Mouse (Mus musculus) left cerebral cortex, adult 2 months (tissue): ENCODE measurements at regions not wholly inside any gene's neighbourhood (a gene's known extent, or its start where the extent isn't known, plus 50 kb on each side); places are given as distances from the start of the nearest gene placed in this dataset.

Source experiments
- DNase-seq, 2 experiments: peaks; one replicate each; pipeline ENCODE4 v3.0.0; 2021 to 2022; ENCODE audit warnings: low spot score in 2 of 2, mixed read lengths in 1 of 2; ENCODE audit errors: extremely low spot score in 1 of 2
- H3K27ac ChIP-seq: fragments of 200-600 bp; 2 replicates; pipeline ENCODE4 v1.8.1; 2022
- H3K4me3 ChIP-seq: fragments of 200-600 bp; 2 replicates; pipeline ENCODE4 v1.8.1; 2022
- CTCF ChIP-seq: fragments of 200-600 bp; IDR thresholded peaks from 2 replicates; pipeline ENCODE4 v1.8.1; 2022; ENCODE audit warnings: antibody characterized with exemption, mild to moderate bottlenecking, moderate library complexity
- intact Hi-C: fragments of 180-260 bp; cut with DNase I; formaldehyde crosslinking; loops from one replicate; pipeline ENCODE4 v1.15.1; 2025

- intact Hi-C loops = loop anchor here (5.0 kb wide), 2 partner anchors 356 to 774 kb away; partner anchors contain the start of gene Id2
- DNase-seq = peak; percentile 41 to 42
- TF ChIP-seq CTCF = no peak
- peak overlapping the region; percentile 71 for H3K27ac ChIP-seq
- no peak overlapping the region for H3K4me3 ChIP-seq
Measured at GRCm38 (mm10) chr12:25871001-25871461, 544.0 kb downstream of the Rnf144a start.

DNA sequence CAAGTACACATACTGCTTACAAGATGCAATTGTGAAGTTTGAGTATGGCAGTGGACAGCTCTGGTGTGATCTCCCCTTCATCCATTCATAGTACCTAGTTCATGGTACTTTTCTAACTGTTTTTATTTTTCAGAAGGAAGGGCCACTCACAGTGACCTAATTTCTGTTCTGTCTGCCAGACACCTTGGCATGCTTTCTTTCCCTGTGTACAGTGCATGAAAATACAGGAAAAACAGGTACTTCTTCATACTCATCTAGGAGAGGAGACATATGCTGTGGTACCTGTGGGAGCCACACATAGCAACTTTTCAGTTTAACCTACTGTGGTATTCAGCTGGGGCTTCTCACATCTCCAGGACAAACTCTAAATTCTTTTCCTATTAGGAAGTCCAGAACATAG is 545.2 kb downstream of the Rnf144a start:
- Histone ChIP-seq H3K4me3 (no peak overlapping the region), H3K27ac (no peak overlapping the region; the same call in 1 of the 2 replicates)
- intact Hi-C loops = loop anchor here (5.0 to 10.0 kb wide), 3 partner anchors 205 to 773 kb away; partner anchors contain the start of gene Id2
- DNase-seq = no peak
- TF ChIP-seq CTCF = no peak

GRCm38 (mm10) chr12:25865063-25865462 is 550.0 kb downstream of the Rnf144a start:
- no peak for TF ChIP-seq CTCF
- no peak for DNase-seq
- Histone ChIP-seq H3K27ac (no peak overlapping the region), H3K4me3 (no peak overlapping the region)
- intact Hi-C loops = loop anchor here (10.0 kb wide), 1 partner anchor 210 kb away; no protein-coding TSS in a partner anchor

DNA sequence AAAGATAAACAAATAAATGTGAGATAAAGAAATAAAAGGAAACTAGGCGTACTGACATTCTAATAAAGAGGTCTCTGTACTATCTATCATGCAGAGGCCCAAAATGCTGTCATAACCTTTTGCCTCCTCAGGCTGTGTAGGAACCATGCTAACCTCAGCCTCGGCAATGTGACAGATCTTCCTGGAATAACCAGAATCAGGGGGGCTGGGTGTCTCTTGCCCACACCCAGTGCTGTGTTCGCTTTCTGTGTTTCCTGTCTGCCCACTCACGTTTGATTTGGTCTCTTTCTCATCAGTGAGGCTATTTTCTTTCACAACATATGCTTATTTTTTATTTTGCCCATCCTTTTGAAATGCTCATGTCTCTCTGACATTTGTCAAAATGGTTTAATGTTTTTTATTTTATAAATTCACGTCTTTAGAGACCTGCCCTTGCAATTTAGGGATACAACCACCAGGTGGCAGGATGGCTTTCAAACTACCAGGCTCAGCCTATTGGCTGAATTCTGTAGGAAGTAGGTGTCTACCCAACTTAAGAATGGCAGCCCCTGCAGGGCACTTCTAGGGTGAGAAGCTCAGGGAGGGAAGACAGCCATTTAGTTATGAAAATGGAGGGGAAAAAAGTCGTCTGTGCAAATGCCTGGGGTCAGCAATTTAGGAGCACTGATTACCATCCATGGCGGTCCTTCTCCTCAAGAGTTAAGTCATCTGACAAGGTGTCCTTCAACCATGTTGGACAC is 550.8 kb downstream of the Rnf144a start:
- Histone ChIP-seq H3K4me3 (no peak overlapping the region), H3K27ac (no peak overlapping the region)
- peak; percentile 73 for TF ChIP-seq CTCF
- intact Hi-C loops = loop anchor here (5.0 to 10.0 kb wide), 2 partner anchors 211 to 413 kb away; no protein-coding TSS in a partner anchor
- DNase-seq = peak; percentile 31 to 49

- Histone ChIP-seq H3K27ac (no peak overlapping the region), H3K4me3 (no peak overlapping the region)
- no peak for DNase-seq
- intact Hi-C loops = loop anchor here (5.0 to 10.0 kb wide), 2 partner anchors 214 to 416 kb away; no protein-coding TSS in a partner anchor
- TF ChIP-seq CTCF = no peak
Measured at GRCm38 (mm10) chr12:25861100-25861499, 554.0 kb downstream of the Rnf144a start.

DNA sequence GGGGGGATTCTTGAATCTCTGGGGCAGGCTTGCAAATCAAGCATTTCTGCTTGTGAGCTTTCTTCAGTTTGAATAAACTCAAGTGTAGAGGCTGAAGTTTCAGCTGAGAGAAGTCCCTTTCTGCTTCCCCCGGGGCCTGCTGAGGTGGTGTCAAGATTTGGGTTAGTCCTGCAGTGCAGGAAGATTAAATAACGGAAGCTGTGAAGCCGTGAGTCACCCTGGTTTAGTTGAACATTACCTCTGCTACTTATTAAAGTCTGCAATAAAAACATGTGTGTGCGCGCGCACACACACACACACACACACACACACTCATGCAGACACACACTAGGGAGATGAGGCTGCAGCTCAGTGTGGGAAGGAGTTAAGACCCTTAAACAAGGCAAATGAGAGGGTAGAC is 556.7 kb downstream of the Rnf144a start:
- TF ChIP-seq CTCF = no peak
- H3K4me3 ChIP-seq = no peak overlapping the region
- no peak overlapping the region for H3K27ac ChIP-seq
- DNase-seq = no peak
- intact Hi-C loops = no loop called here

DNA sequence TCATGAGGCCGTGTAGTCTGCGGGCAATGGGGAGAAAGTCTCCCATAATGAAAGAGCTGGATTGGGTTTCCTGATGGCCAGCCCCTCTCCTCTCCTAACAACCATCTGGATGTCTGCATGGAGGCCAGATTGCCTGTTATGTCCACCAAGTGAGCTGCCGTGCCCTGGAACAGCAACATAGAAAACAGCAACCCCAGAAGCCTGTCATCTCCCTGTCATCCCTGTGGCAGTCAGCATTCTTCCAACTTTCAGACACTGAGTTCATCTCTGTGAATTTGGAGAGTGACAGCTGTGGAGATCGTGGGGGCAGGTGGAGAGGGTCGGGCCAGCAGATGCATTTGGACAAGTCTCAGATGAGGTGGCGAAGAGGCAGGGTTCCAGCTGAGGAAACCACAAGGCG is 585.0 kb downstream of the Rnf144a start:
- intact Hi-C loops = no loop called here

GRCm38 (mm10) chr12:25827961-25828360 is 587.1 kb downstream of the Rnf144a start:
- no peak overlapping the region for H3K4me3 ChIP-seq
- H3K27ac ChIP-seq = no peak overlapping the region
- intact Hi-C loops = no loop called here
- DNase-seq = no peak
- TF ChIP-seq CTCF = no peak

More for the DNA sequence above, 585.0 kb downstream of the Rnf144a start:
- no peak for DNase-seq
- no peak for TF ChIP-seq CTCF
- no peak overlapping the region for H3K27ac ChIP-seq
- H3K4me3 ChIP-seq = no peak overlapping the region

DNA sequence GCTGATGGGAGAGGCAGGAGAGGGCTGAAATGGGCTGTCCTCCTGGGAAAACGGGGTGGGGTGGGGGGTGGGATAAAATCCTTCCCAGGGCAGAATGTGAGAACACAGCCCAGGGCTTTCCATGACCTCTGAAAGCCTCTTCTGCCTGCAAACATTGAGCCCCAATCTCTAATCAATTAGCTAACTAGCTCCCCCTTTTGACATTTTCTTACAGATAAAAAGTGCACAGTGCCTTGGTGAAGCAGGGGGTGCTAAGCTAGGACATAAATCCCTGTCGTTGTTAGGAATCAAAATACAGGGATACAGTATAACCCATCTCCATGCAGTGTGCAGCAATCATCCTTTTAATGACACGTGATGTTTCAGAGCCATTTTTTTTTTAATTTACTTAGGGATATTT is 588.1 kb downstream of the Rnf144a start:
- H3K27ac ChIP-seq = no peak overlapping the region
- intact Hi-C loops = no loop called here
- TF ChIP-seq CTCF = peak; percentile 21
- DNase-seq = no peak
- H3K4me3 ChIP-seq = no peak overlapping the region

GRCm38 (mm10) chr12:25826451-25826850 is 588.6 kb downstream of the Rnf144a start:
- intact Hi-C loops = no loop called here

DNA sequence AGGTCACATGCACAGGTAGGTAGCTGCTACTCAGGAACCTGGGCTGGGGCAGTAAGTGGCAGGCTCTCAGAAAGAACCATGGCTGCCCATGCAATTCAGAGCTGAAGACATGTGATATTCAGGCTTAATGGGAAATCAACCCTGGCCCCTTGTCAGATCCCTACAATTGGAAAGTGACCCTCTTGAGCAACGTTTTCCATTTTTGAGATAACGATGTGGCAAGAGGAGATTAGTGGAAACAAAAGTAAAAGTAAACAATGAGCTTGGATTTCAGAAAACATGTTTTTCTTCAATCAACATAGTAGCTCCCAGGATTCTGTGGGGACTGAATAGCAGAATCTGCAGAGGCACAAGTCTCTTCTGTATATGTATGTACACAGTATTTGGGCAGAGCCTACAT is 598.8 kb downstream of the Rnf144a start:
- no peak overlapping the region for H3K27ac ChIP-seq
- intact Hi-C loops = no loop called here
- DNase-seq = no peak
- H3K4me3 ChIP-seq = no peak overlapping the region
- no peak for TF ChIP-seq CTCF

More at GRCm38 (mm10) chr12:25826451-25826850, 588.6 kb downstream of the Rnf144a start:
- TF ChIP-seq CTCF = no peak
- no peak for DNase-seq
- H3K27ac ChIP-seq = no peak overlapping the region
- H3K4me3 ChIP-seq = no peak overlapping the region

DNA sequence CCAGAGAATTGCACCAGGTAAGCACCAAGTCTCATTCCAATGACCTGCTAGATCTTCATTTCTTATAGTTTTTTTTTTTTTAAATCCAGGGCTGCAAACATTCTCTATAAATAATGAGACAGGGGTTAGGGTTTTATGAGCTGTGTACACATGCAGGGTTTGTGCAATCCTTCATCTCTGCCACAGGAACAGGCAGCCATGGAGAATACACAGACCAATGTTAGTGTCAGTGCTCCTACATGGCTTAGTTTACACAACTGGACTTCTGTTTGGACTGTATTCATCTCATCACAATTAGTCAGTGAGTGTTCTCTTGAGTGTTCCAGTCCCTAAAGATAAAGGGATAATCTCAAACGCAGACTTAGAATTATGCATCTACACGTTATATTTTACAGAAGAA is 620.0 kb downstream of the Rnf144a start:
- H3K4me3 ChIP-seq = no peak overlapping the region
- no peak for DNase-seq
- TF ChIP-seq CTCF = no peak
- intact Hi-C loops = no loop called here
- H3K27ac ChIP-seq = no peak overlapping the region
